ENCODE assay signal across 24 mouse cellular contexts in genomic region chr4:46791268-46791951, GRCm38 (mm10).
A peak's percentile ranks its signal among the peaks of the same experiment; 100 is the strongest.
DNase-seq lines count a peak whose midpoint lies in the region; ATAC-seq lines count a peak whose summit lies in the region.
"Had no signal": no experiment of that assay in that cellular context is flagged by ENCODE, and none has a peak within 500 bp of the region (broad histone marks: within the 10 kb centered on the region; RNA-seq: fewer than 3 reads in every experiment).

No protein-coding gene starts in this region.

- no peaks in the 10 kb centered on the region for H3K27me3 ChIP-seq in kidney, embryonic 14.5 days (ENCODE audit: control insufficient read depth, insufficient read depth, low read length)
- H3K27me3 ChIP-seq in neural tube, embryonic 15.5 days (replicated peaks): no peaks in the 10 kb centered on the region
- H3K27me3 ChIP-seq in megakaryocyte, embryonic 14.5 days (replicated peaks): peaks cover 19% of the 10 kb centered on the region
- H3K27me3 ChIP-seq: embryonic facial prominence, embryonic 13.5 days; hindbrain, embryonic 12.5 days; limb, embryonic 15.5 days; midbrain, embryonic 15.5 days; stomach, embryonic 15.5 days had no signal

- 0 out of 2 replicates have a peak, but pooled peaks have one; percentile 26 for ATAC-seq in kidney, embryonic 14.5 days (ENCODE audit: low FRiP score, low TSS enrichment)
- ATAC-seq in neural tube, embryonic 15.5 days (ENCODE audit: low FRiP score): no peak
- peak; percentile 90 for ATAC-seq in common myeloid progenitor, adult 5-6 weeks (replicated peaks; ENCODE audit: low read depth, poor library complexity, severe bottlenecking)
- ATAC-seq in erythroblast, adult 5-6 weeks (replicated peaks; ENCODE audit: low FRiP score, poor library complexity, severe bottlenecking): no peak
- ATAC-seq: forebrain, embryonic 14.5 days; midbrain, embryonic 15.5 days had no signal

- no peak for DNase-seq in kidney, postnatal 14 days
- peak; percentile 15 for DNase-seq in neural tube, embryonic 10.5 days (ENCODE audit: extremely low spot score, low spot score)
- DNase-seq in adrenal gland, postnatal 4 days (ENCODE audit: low spot score in 2 of 2): no peak
- DNase-seq: adrenal gland, adult 8-10 months; cerebellum, adult 9-11 months; gastrocnemius, postnatal 10 days; kidney, adult 11 months; layer of hippocampus, postnatal 36 days; left cerebral cortex, postnatal 4 days; lung, adult 2 months; lung, postnatal 14 days had no signal

- H3K27ac ChIP-seq in kidney, embryonic 14.5 days (ENCODE audit: low read depth, low read length): no peak overlapping the region; the same call in 1 of the 2 replicates
- no peak overlapping the region for H3K27ac ChIP-seq in neural tube, embryonic 15.5 days (replicated peaks)
- H3K27ac ChIP-seq: embryonic facial prominence, embryonic 13.5 days; hindbrain, embryonic 12.5 days; limb, embryonic 15.5 days; midbrain, embryonic 15.5 days; stomach, embryonic 15.5 days had no signal

- no peak overlapping the region for H3K9ac ChIP-seq in kidney, embryonic 14.5 days (ENCODE audit: low read depth, low read length)
- H3K9ac ChIP-seq in neural tube, embryonic 15.5 days (replicated peaks): no peak overlapping the region
- H3K9ac ChIP-seq: embryonic facial prominence, embryonic 13.5 days; hindbrain, embryonic 12.5 days; limb, embryonic 15.5 days; midbrain, embryonic 15.5 days; stomach, embryonic 15.5 days had no signal

- H3K4me1 ChIP-seq in kidney, embryonic 14.5 days (ENCODE audit: control insufficient read depth, insufficient read depth, low read length): peaks cover 4% of the 10 kb centered on the region; the same call in 1 of the 2 replicates
- peaks cover 6% of the 10 kb centered on the region; the same call in 1 of the 2 replicates for H3K4me1 ChIP-seq in neural tube, embryonic 15.5 days
- peaks cover 34% of the 10 kb centered on the region for H3K4me1 ChIP-seq in megakaryocyte, embryonic 14.5 days
- H3K4me1 ChIP-seq: embryonic facial prominence, embryonic 13.5 days; limb, embryonic 15.5 days; midbrain, embryonic 15.5 days; stomach, embryonic 15.5 days had no signal

- no peaks in the 10 kb centered on the region for H3K36me3 ChIP-seq in kidney, embryonic 14.5 days (ENCODE audit: control insufficient read depth, insufficient read depth, low read length)
- no peaks in the 10 kb centered on the region; the same call in 1 of the 2 replicates for H3K36me3 ChIP-seq in neural tube, embryonic 15.5 days
- no peaks in the 10 kb centered on the region for H3K36me3 ChIP-seq in megakaryocyte, embryonic 14.5 days (replicated peaks; ENCODE audit: low read length)
- H3K36me3 ChIP-seq: embryonic facial prominence, embryonic 13.5 days; hindbrain, embryonic 12.5 days; limb, embryonic 15.5 days; midbrain, embryonic 15.5 days; stomach, embryonic 15.5 days had no signal

- H3K4me3 ChIP-seq in kidney, embryonic 14.5 days (ENCODE audit: low read length): no peak overlapping the region
- no peak overlapping the region for H3K4me3 ChIP-seq in neural tube, embryonic 15.5 days (replicated peaks)
- peak overlapping the region; percentile 31 for H3K4me3 ChIP-seq in megakaryocyte, embryonic 14.5 days (replicated peaks)
- H3K4me3 ChIP-seq: embryonic facial prominence, embryonic 13.5 days; hindbrain, embryonic 12.5 days; limb, embryonic 15.5 days; midbrain, embryonic 15.5 days; myocyte; stomach, embryonic 15.5 days had no signal

- H3K4me2 ChIP-seq in kidney, embryonic 14.5 days (replicated peaks; ENCODE audit: low read depth, low read length): no peak overlapping the region
- no peak overlapping the region for H3K4me2 ChIP-seq in neural tube, embryonic 15.5 days
- H3K4me2 ChIP-seq: embryonic facial prominence, embryonic 13.5 days; heart, embryonic 11.5 days; hindbrain, embryonic 12.5 days; limb, embryonic 15.5 days; midbrain, embryonic 15.5 days; stomach, embryonic 15.5 days had no signal

- WGBS in kidney, embryonic 14.5 days: 51% methylated on average over 14 of the region's 14 CpGs
- 82% methylated on average over 14 of the region's 14 CpGs for WGBS in neural tube, embryonic 15.5 days

- H3K9me3 ChIP-seq in kidney, embryonic 14.5 days (ENCODE audit: control insufficient read depth, low read length): no peaks in the 10 kb centered on the region
- H3K9me3 ChIP-seq in neural tube, embryonic 15.5 days (replicated peaks): no peaks in the 10 kb centered on the region
- H3K9me3 ChIP-seq in megakaryocyte, embryonic 14.5 days: no peaks in the 10 kb centered on the region
- H3K9me3 ChIP-seq: embryonic facial prominence, embryonic 13.5 days; hindbrain, embryonic 12.5 days; limb, embryonic 15.5 days; midbrain, embryonic 15.5 days; stomach, embryonic 15.5 days had no signal

Comparison
In these comparisons a context has a peak if more than half of its experiments do, and no peak if none do; other contexts are left out.
1. ATAC-seq: peak in kidney, embryonic 14.5 days (single experiment) and common myeloid progenitor, adult 5-6 weeks (single experiment); none in neural tube, embryonic 15.5 days (single experiment) and erythroblast, adult 5-6 weeks (single experiment).